Mouse (Mus musculus) cerebellum, adult 2 months (tissue): ENCODE measurements around the gene Pik3r5.

Experiments
- CTCF ChIP-seq: fragments of 200-500 bp; IDR thresholded peaks from 2 replicates; pipeline ENCODE4 v1.5.1; 2011; ENCODE audit warnings: low read depth, mild to moderate bottlenecking, control low read depth, low read length, moderate library complexity, borderline replicate concordance; ENCODE audit not compliant: insufficient read depth
- POLR2A ChIP-seq: fragments of 200-500 bp; IDR thresholded peaks from 2 replicates; pipeline ENCODE4 v1.6.1; 2011; ENCODE audit warnings: low read length, control low read depth, borderline replicate concordance; ENCODE audit not compliant: insufficient read depth

GRCm38 (mm10) chr11:68484431-68484830 lies 52.5 kb downstream of the Pik3r5 start:
- no peak for TF ChIP-seq CTCF
- no peak for TF ChIP-seq POLR2A
